12 mouse cellular contexts compared by ENCODE assay signal in genomic region chr17:75119422-75119821, GRCm38 (mm10).
DNase-seq lines count a peak whose midpoint lies in the region; ATAC-seq and TF ChIP-seq lines count a peak whose summit lies in the region.
"Had no signal": no experiment of that assay in that cellular context is flagged by ENCODE, and none has a peak within 500 bp of the region (broad histone marks: within the 10 kb centered on the region; RNA-seq: fewer than 3 reads in every experiment).

No protein-coding gene starts in this region.

- H3K9ac ChIP-seq in kidney, postnatal 0 days (ENCODE audit: low read depth, low read length) = no peak overlapping the region
- H3K9ac ChIP-seq in forebrain, postnatal 0 days = no peak overlapping the region
- H3K9ac ChIP-seq: stomach, embryonic 15.5 days had no signal

- peak overlapping the region; percentile 47; the same call in 1 of the 2 replicates for H3K27ac ChIP-seq in kidney, postnatal 0 days
- no peak overlapping the region for H3K27ac ChIP-seq in forebrain, postnatal 0 days (ENCODE audit: low read depth, low read length)
- H3K27ac ChIP-seq: stomach, embryonic 15.5 days had no signal

- no peaks in the 10 kb centered on the region for H3K9me3 ChIP-seq in kidney, postnatal 0 days (replicated peaks; ENCODE audit: low read length)
- H3K9me3 ChIP-seq in forebrain, postnatal 0 days (ENCODE audit: low read length) = no peaks in the 10 kb centered on the region
- H3K9me3 ChIP-seq: stomach, embryonic 15.5 days had no signal

- no peak for ATAC-seq in kidney, postnatal 0 days (replicated peaks; ENCODE audit: low FRiP score, low read depth)
- 0 out of 2 replicates have a peak, but pooled peaks have one; percentile 26 for ATAC-seq in megakaryocyte-erythroid progenitor cell, adult 5-6 weeks (replicated peaks; ENCODE audit: low FRiP score, low TSS enrichment, poor library complexity, severe bottlenecking)
- no peak for ATAC-seq in forebrain, postnatal 0 days

- TF ChIP-seq CTCF in kidney, postnatal 0 days (IDR thresholded peaks at IDR 0.05; ENCODE audit: low read depth) = no peak
- TF ChIP-seq CTCF in forebrain, postnatal 0 days (IDR thresholded peaks at IDR 0.05; ENCODE audit: low read depth) = no peak

- no peak overlapping the region for H3K4me3 ChIP-seq in kidney, postnatal 0 days (replicated peaks; ENCODE audit: low read depth, low read length)
- no peak overlapping the region for H3K4me3 ChIP-seq in forebrain, postnatal 0 days (ENCODE audit: low read depth, low read length)
- H3K4me3 ChIP-seq: stomach, embryonic 15.5 days had no signal

- WGBS in kidney, postnatal 0 days = 46% methylated on average over 3 of the region's 3 CpGs
- WGBS in forebrain, postnatal 0 days = 39% methylated on average over 3 of the region's 3 CpGs

- H3K27me3 ChIP-seq in kidney, postnatal 0 days (ENCODE audit: insufficient read depth, low read length) = no peaks in the 10 kb centered on the region
- H3K27me3 ChIP-seq in forebrain, postnatal 0 days (ENCODE audit: insufficient read depth, low read length) = no peaks in the 10 kb centered on the region
- H3K27me3 ChIP-seq: stomach, embryonic 15.5 days had no signal

- H3K4me2 ChIP-seq in kidney, postnatal 0 days (ENCODE audit: low read length) = no peak overlapping the region
- no peak overlapping the region for H3K4me2 ChIP-seq in forebrain, postnatal 0 days (ENCODE audit: low read depth)
- H3K4me2 ChIP-seq: liver, embryonic 11.5 days; stomach, embryonic 15.5 days had no signal

- DNase-seq in adrenal gland, adult 2 months = peak; percentile 52
- DNase-seq in adrenal gland, postnatal 4 days (ENCODE audit: low spot score in 2 of 2) = no peak
- DNase-seq in kidney, postnatal 0 days (ENCODE audit: low spot score) = peak; percentile 68
- no peak for DNase-seq in kidney, postnatal 25 days
- DNase-seq in adrenal gland, postnatal 10 days = peak; percentile 28
- no peak for DNase-seq in cerebellum, adult 11-12 months
- no peak for DNase-seq in forebrain, postnatal 0 days
- DNase-seq: cerebellum, adult 2 months; heart, postnatal 36 days had no signal

- no peaks in the 10 kb centered on the region for H3K4me1 ChIP-seq in kidney, postnatal 0 days (replicated peaks; ENCODE audit: insufficient read depth, low read length)
- no peaks in the 10 kb centered on the region for H3K4me1 ChIP-seq in forebrain, postnatal 0 days (ENCODE audit: insufficient read depth)
- H3K4me1 ChIP-seq: stomach, embryonic 15.5 days had no signal

- no peaks in the 10 kb centered on the region for H3K36me3 ChIP-seq in kidney, postnatal 0 days (ENCODE audit: insufficient read depth, low read length)
- H3K36me3 ChIP-seq in forebrain, postnatal 0 days (ENCODE audit: insufficient read depth) = no peaks in the 10 kb centered on the region
- H3K36me3 ChIP-seq: stomach, embryonic 15.5 days had no signal

Comparison
In these comparisons a context has a peak if more than half of its experiments do, and no peak if none do; other contexts are left out.
1. DNase-seq: peak in adrenal gland, adult 2 months (single experiment), kidney, postnatal 0 days (single experiment) and adrenal gland, postnatal 10 days (single experiment); none in adrenal gland, postnatal 4 days (0 of 2), kidney, postnatal 25 days (0 of 2), cerebellum, adult 11-12 months (single experiment) and forebrain, postnatal 0 days (single experiment).